Mouse (Mus musculus): ENCODE results near the gene Serpinb7.

Serpinb7 gene

DNA sequence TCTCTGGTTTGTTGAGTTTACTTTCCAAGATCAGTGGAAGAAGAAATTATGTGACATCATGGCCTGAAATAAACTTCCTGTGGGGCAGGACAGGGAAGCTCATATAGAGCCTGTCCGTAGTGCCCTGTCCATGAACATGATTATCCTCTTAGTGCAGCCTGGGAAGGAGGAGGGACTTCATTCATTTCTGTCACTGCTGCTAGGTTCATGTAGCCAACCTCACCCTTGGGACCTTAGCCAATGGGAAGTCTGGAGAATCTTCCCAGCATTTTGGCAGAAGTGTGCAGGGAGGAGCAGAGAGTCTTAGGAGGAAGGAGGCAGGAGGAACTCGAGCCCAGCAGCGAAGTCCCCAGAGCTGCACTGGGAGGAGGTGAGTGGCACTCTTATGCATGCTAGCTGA is at the start of gene Serpinb7:
Gene Serpinb7, plus strand, starts transcription at position 301 of the 400 bp plus-strand sequence.
- DNase-seq (ENCODE audit: low read depth, low spot score) = no peak

DNA sequence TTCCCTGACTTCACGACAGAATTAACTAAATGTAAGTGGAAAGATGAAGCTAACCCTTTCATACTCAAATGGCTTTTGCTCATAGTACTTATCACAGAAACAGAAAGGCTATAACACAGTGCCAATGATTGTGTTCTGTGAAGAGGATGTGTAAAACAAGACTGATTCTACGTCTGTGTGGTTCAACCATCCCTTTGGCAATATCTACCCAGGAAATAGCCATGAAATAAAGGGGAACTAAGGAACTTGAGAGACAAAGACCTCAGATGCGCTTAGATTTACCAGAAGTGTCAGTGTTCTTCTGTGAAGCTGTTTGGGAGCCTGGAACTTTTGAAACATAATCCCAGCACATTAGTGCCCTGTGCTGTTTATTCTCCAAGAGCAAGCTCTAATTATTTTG is 49.1 kb upstream of the Serpinb7 start:
- DNase-seq (ENCODE audit: low read depth, low spot score) = no peak

DNA sequence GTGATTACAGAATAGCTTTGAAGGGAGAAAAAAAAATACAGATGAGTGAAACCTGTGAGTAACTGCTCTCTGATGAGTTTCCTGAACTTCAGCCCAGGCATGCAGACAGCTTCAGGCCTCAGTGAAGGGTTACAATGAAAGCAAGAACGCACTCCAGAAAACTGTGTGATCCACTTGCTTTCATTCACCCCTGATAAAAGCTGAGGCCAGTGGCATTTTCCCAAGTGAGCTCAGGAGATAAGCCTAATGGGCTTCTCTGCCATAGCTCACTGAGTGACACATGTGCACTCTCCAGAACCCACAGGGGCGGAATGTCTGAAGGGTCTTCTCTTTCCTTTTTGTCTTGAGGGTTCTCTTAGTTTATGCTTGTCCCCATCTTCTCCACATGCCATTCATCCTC is 48.3 kb upstream of the Serpinb7 start:
- DNase-seq (ENCODE audit: low read depth, low spot score) = no peak

DNA sequence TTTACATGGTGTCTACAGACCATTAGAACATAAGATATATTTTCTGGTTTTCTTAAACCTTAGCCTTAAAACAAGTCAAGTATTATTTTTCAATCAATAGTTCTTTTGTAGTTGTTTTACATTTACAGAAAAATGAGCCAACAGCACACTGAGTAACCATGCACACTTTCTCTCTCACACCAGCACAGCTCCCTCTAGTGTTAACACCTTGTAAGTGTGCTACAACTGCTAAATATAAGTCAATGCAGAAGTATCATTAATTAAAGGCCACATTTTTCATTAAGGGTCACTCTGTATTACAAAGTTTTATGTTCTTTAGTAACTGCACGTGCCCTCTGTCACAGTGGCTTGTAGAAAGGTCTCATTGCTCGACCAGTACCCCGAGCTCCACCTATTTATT is 46.4 kb upstream of the Serpinb7 start:
- peak; percentile 29 for DNase-seq (ENCODE audit: low read depth, low spot score)

DNA sequence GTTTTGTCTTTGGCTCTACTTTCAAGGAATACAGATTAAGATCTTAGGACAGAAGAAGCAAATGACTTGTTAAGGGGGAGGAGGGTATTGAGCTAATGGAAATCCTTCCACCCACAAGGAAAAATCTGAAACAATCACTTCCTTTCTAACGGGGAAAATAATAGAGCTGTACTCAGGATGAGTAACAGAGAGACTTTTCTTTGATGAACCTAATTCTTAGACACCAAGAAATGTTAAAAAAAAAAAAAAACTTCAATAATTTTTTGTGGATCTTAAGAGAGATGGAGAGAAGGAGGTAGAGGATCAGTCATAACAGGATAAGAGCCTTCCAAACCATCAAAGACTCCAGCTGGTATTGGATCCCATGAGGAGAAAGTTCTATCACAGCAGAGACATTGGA is 38.6 kb upstream of the Serpinb7 start, which contains the start of gene Serpinb11:
Gene Serpinb11, plus strand, starts transcription at position 301 of the 400 bp plus-strand sequence.
- DNase-seq (ENCODE audit: low read depth, low spot score) = no peak

DNA sequence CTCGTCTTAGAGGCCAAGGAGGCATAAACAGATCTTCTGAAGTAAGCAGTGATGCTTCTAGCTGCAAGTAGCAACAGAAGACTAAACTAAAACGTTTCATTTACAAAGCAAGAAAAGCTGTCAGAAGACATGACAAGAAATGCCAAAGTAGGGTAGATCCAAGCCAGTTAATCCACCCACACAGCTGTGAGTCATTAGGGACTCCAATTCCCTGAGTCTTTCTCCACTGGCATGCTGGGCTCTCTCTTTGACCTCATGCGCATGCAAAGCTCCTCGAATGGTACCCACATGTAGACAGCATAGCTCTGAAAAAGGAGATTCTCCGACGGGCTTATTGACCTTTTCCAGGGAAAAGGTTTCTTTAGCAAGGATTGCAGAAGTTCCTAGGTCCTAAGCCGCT is 33.5 kb upstream of the Serpinb7 start:
- no peak for DNase-seq (ENCODE audit: low read depth, low spot score)

DNA sequence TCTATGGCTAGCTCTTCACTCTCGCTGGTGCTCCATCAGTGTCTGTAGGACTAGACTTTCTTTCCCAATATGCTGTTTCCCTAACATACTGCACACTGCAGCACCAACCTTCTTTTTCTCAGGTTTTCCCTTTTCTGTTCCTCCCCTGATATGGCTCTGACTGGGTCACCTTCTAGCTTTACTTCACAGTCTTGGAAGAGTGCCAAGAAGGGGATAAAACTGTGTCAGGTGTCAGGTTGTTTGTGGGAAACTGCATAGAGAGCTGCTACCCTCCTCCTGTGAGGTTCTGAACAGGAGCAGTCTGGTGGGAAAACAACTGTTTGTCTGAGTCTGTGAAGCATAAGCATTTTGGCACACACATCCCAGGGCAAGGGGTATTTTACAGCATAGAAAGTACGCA is 30.5 kb upstream of the Serpinb7 start:
- DNase-seq (ENCODE audit: low read depth, low spot score) = no peak

DNA sequence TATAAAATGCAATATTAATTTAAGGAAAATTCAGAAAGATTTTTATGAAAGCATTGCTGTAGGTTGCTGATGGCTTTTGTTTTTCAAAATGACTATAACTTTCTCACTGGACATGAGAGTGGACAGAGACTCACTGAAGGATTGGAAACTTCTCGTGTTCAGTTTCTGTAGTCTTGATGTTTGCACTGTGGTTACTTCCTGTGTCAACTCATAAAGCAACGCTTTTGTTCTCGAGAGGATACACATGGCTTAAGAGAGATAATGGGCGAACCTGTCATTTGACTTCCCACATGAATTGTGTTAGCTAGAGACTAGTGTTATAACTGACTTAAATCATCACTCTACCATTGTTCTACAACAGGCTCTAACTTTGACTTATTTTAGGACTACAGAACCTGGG is 22.5 kb upstream of the Serpinb7 start:
- no peak for DNase-seq (ENCODE audit: low read depth, low spot score)

DNA sequence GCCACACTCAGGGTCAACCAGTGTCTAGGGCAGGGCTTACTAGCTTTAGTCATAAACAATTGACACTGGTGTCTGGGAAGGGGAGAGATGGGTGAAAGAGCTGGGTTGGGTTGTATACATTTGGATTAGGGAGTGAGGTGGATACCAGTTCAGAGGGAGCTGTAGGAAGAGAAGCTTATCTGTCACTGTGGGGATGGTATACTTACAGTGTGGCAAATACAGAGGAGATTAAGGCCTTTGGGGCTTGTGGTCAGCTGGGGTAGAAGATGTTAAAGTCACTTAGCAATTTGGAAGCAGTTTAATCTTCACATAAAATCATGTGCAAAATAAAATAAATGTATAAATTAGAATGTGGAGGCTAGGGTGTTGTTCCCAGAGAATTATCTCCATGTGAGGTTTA is 21.1 kb upstream of the Serpinb7 start:
- DNase-seq (ENCODE audit: low read depth, low spot score) = no peak

DNA sequence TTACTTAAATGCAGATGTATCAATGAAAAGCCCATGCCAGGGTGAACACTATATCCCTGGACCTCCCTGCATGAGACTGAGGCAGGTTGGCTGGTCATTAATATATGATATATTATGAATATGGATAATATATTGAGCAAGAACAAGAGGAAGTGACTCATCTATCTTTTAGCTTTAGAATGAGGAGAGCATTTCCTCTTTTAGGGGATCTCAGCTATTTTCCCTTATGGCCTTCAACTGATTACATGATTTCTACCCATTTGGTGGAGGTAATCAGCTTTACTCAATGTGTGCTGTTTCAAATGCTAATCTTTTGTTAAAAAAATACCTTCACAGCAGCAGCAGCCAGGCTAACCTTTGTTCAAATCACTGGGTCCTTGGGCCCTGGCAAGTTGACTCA is 18.0 kb upstream of the Serpinb7 start:
- DNase-seq (ENCODE audit: low read depth, low spot score) = no peak

DNA sequence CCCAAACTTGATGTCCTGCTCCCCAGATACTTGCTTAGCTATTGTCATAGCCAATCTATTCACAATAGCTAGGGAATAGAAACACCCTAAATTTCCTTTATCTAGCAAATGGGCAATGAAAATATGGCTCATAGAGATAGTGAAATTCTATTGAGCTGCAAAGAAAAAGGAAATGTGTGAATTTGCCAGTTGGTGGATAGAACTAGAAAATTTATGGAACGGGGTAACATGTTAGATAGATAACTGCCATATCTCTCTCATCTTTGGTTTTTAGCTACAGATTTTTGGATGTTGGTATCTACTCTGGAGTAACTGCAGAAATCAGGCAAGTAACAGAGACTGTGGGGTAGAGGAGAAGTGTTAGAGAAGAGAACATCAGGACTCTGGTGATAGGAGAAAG is 17.1 kb upstream of the Serpinb7 start:
- DNase-seq (ENCODE audit: low read depth, low spot score) = no peak

DNA sequence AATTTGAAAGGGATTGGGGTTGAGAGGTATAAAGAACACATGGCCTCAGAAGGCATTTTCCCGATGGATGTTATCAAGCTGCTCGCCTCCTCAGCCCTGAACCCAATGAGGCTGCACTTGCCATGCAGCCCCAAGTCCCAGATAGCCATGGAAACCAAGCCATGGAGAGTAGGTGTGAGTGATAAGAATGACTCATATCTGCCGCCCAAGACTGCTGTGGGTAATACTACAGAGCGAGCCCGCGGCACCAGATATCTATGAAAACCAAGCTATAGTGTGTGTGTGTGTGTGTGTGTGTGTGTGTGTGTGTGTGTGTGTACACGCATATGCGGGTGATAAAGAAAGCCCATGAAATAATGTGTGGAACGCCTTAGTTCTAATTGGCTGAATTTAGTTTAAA is 14.9 kb upstream of the Serpinb7 start:
- DNase-seq (ENCODE audit: low read depth, low spot score) = peak; percentile 3

DNA sequence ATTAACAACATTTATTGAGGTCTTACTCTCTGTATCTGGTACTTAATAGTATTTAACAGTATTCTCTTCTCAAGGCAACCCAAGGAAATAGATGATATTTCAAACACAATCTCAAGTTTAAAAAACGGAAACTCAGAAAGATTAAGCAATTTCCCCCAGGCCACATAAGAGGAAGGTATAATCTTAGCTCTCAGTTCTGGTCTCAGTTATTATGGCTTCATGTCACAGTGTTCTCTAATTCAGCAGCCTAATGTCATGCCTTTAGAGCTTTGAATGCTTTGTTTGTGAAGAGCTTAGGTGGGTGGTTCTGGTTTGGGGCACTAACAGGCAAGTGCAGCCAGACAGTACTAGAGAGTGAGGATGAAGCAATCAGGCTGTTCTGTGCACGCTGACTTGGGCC is 9.7 kb upstream of the Serpinb7 start:
- DNase-seq (ENCODE audit: low read depth, low spot score) = no peak

DNA sequence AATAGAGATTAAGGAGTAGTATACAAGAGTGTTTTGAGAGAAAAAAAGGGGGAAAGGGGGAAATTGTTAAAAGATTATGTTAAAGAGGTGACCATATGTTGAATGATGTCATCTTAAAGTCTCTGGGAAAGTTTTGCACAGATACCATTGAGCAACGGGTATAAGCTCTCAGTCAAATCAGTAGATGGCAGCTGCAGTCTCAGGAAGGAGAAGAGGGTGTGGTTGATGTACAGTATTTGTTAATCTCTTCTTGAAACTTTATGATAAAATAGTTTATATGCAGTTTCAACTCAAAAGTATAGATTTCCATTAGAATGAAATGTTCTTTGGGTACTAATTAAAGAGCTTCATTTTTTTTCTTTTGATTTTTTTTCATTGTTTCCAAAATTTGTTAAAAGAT is 2.0 kb upstream of the Serpinb7 start:
- no peak for DNase-seq (ENCODE audit: low read depth, low spot score)

DNA sequence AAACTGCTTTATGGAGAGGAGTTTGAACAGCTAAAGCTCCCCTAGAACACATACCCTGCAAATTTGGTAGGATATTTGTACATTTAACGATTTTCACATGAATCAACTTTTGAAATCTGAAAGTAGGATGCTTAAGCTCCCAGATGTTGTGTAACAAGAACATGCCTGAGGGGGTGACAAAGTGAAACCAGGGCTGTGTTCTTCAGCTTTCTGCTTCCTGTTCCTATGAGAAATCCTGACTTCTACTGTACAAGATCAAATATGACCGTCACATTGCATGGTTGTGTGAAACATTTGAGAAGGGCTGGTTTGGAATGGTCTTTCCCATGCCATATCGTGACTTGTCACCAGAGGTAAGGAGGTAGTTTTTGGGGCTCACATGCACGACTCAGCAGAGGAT is 2.6 kb downstream of the Serpinb7 start:
- no peak for DNase-seq (ENCODE audit: low read depth, low spot score)

DNA sequence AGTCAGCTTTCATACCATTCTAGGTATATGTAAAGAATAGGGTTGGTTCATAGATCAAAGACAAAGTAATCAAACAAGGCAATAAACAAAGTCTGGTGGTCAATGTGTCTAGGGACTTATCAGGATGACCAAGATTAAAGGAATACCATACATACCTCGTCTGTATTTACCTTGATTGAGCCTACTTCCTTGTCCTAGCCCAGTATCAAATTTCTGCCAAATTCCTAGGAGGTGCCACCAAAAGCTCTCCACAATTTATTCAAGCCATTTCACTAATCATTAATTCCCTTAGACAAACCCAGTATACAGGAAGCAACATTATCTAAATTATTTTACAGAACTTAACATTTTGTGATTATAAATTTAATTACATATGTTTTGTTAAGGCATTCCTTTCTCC is 15.2 kb downstream of the Serpinb7 start:
- DNase-seq (ENCODE audit: low read depth, low spot score) = no peak

DNA sequence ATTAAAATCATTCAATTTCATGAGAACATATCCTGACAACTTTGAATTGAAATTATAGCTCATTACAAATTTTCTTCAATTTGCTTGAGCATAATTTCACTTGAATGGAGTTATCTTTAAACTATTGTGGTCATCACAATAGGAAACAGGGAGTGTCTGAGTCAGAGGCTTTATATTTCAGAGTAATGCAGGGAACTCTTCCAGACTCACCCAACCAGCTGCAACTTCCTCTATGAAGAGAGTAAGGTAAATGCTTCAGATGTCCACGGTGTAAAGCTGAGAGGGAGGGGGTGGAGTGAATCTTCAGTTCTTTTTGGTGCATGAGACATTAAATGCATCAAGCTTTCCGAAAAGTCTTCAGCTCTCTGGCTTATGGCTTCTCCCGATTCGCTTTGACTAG is 23.0 kb downstream of the Serpinb7 start:
- DNase-seq (ENCODE audit: low read depth, low spot score) = no peak

DNA sequence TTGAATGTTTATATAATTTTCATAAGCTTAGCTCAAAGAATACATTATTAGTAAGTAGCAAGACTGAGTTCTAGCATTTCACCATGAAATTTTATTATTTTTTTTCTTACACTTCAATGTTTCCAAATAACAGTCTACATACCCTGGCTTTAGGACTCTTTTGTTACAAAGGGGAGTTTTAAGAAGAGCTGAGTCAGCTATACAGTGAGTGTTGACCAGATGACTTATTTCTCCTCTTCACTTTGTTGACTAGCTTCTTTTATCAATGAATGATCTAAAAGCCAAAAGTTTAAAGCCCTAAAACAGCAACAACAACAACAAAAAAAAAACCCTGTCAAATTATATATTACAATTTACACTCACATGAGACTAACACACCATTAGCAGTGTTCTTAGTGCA is 31.8 kb downstream of the Serpinb7 start:
- no peak for DNase-seq (ENCODE audit: low read depth, low spot score)

DNA sequence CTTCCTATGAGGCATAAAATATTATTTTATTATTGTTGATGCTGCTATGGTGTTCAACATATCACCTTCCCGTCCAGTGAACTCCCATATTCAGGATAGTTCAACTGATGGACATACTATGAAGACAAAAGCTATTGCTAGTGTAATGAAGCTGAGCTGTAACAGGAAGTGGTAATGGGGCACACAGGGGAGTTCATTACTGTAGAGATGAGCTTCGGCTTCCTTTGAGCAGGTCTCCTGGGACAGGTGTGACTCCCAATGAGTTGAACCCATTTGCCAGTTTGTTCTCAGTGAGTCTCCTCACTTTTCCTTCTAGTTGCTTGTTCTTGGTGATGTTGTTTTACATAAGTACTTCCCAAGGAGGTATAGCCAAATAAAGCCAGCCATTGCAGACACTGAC is 36.1 kb downstream of the Serpinb7 start:
- no peak for DNase-seq (ENCODE audit: low read depth, low spot score)

DNA sequence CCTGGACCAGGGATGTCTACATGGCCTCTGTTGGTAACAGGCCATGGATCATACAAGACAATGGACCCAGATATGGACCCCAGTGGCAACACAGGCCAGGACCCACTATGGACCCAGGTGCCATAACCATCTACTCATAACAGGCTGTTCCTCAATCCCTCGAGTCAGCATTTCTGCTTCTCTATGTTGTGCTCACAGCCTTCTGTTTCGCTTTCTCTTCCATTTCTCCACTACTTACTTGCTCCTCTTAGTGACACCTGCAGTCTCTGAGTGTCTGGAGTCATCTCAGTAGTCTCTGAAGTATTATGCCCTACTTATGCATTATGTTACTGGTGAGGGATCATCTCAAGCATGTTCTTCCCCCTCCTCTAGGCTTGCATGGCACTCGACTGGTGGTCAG is 40.0 kb downstream of the Serpinb7 start:
- no peak for DNase-seq (ENCODE audit: low read depth, low spot score)

DNA sequence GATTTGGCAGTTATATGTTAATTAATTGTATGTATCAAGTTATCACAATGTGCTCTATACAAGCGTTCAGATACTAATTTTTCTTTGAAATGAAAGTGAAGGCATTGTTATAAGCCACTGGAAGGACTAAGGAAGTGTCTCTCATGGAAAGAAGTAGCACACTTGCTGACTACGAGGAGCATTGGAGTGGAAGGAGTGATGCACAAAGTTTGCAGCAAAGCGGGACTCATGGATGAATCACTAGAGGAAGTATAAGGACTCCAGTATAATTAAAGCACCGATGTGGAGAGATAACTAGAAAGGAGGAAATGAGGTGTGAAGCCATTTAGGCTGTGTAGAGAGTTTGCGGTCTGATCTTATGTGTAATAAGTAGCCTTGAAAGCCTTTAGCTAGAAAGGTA is 45.9 kb downstream of the Serpinb7 start:
- DNase-seq (ENCODE audit: low read depth, low spot score) = no peak

DNA sequence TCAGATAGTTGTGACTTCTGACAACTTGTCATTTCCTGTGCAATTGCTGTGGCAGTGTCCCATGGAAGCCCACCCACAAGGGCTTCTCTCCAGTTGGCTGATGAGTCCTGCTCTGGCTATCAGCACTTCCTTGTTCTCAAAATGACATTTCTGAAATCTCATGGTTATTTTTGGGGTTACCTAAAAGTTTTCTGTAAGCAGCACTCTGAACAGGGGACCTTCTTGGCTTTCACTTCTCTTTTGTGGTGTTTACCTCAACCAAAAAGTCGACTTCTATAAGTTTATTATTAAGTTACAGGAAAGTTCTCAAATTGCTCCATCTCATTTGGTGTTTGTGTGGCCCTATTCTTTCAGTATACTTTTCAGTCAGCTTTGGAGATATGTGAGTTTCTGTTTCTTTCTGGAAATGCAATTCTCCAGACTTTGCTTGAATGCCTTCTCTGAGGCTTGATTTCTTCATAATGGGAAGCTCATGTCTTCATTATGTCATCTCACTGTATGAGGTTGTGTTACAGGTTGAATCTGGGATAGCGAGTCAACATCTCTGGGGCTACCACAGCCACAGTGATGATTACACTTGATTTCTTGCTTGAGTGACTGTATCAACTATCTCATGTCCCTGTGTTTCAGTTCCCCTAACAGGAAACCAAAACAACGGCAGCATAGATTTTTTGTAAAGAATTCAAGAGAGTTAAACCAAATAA is 47.9 kb downstream of the Serpinb7 start:
- DNase-seq (ENCODE audit: low read depth, low spot score) = no peak

DNA sequence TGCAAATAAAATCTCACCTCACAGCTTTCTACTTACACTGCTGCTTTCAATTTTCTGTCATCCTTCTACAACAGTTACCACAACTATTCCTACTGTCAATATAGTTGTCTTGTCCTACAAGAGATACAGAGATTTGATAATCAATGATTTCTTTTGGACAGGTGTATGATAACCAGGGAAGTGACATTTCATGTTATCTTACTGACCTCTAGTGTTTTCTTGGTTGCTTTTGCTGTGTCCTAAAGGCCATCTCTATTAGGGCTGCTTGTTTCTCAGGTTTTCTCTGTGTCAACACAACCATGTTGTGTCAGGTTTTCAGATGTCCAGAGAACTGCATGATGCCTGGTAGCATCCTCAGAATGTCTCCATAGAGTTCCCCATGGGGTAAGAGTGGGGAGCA is 80.5 kb downstream of the Serpinb7 start:
- DNase-seq (ENCODE audit: low read depth, low spot score) = no peak

DNA sequence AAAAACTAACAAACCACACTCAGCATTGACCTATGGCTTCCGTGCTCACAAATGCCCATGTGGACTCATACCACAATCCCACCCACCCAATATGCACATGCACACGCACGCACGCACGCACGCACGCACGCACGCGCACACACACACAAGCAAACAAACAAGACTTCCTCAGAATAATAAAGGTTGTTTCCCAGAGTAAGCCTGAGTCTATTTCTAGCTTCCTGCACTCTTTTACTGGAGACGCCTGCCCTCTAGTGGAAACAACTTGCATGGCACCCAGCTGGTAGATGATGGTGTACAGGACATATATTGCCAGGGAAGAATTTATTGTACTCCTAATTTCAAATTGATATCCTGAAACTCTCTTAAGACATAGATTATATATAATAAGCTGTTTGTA is 82.0 kb downstream of the Serpinb7 start:
- DNase-seq (ENCODE audit: low read depth, low spot score) = peak; percentile 76
